Mouse (Mus musculus) erythroblast, embryonic 14.5 days (primary cell): Measurements from ENCODE around the gene Cpm. TPM values are rescaled to one million over a fixed set of nuclear protein-coding genes. Genes with fewer than 3 reads are reported as not detected.

ENCODE experiments used
- H3K27me3 ChIP-seq: 2 replicates; pipeline ENCODE4 v1.6.1; 2012; ENCODE audit warnings: inconsistent platforms; ENCODE audit not compliant: control insufficient read depth
- H3K36me3 ChIP-seq: 2 replicates; pipeline ENCODE4 v1.6.1; 2012; ENCODE audit warnings: mild to moderate bottlenecking, inconsistent platforms; ENCODE audit not compliant: control insufficient read depth
- H3K4me1 ChIP-seq: 2 replicates; pipeline ENCODE4 v1.6.1; 2012; ENCODE audit warnings: inconsistent platforms; ENCODE audit not compliant: control insufficient read depth
- H3K4me3 ChIP-seq: replicated peaks from 2 replicates; pipeline ENCODE3; 2012; ENCODE audit warnings: moderate library complexity, mild to moderate bottlenecking, inconsistent platforms
- H3K9me3 ChIP-seq: 2 replicates; pipeline ENCODE4 v1.6.1; 2012; ENCODE audit warnings: low read length, inconsistent platforms, mixed read lengths; ENCODE audit not compliant: control insufficient read depth
- GATA1 ChIP-seq: IDR thresholded peaks from 2 replicates; pipeline ENCODE4 v1.6.1; 2012; ENCODE audit warnings: low read length, inconsistent platforms, mixed read lengths
- TAL1 ChIP-seq: IDR thresholded peaks from 3 replicates; pipeline ENCODE4 v1.6.1; 2012; ENCODE audit warnings: low read length, inconsistent platforms, mixed read lengths
- polyA plus RNA-seq: library from polyadenylated mRNA; stranded (reverse); fragments of >175 nt; gene quantifications from 2 replicates; pipeline ENCODE4 v1.2.3, GENCODE M21; 2012

Gene Cpm
- polyA plus RNA-seq, 1 experiment: not detected

DNA sequence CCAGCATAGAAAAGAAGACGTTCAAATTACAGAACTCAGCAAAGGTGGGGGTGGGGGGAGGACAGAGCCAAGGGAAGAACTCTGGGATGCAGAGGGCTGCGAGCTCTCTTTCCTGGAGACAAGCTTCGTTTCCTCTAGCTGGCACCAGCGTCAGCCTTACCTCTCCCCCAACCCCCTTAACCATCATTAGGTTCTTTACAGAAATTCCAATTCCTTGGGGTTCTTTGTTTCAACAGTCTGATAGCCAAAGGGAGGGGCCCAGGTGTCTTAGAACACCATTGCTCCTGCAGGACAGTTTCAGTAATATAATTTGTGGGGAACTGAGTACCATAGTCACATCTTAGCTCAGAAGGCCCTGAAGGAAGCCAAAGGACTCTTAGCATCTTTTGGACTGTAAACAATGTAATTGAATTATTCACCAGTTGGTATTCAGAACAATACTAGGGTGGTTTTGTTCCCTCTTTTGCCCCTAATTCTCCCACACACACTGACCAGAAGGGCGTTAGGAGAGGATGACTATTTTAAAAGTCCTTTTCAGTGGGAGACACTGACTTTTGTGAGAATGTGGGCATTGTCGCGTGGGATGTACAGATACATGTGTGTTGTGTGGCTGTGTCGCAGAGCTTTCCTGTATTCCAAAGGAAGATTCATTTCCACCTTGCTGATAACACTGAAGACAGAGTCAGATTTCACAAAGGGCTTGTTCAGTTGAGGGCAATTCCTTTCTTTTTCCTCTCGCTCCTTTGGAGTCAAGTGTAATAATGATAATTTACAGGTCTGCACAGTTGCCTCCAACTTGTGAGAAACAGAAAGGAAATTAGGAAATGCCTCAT lies 8.7 kb downstream of the Cpm start:
- H3K9me3 ChIP-seq: no peaks in the 10 kb centered on the region
- H3K36me3 ChIP-seq: no peaks in the 10 kb centered on the region; the same call in 1 of the 2 replicates
- H3K4me3 ChIP-seq: no peak overlapping the region
- H3K27me3 ChIP-seq: no peaks in the 10 kb centered on the region
- no peak for TF ChIP-seq TAL1
- no peak for TF ChIP-seq GATA1
- peaks cover 3% of the 10 kb centered on the region; the same call in 1 of the 2 replicates for H3K4me1 ChIP-seq

DNA sequence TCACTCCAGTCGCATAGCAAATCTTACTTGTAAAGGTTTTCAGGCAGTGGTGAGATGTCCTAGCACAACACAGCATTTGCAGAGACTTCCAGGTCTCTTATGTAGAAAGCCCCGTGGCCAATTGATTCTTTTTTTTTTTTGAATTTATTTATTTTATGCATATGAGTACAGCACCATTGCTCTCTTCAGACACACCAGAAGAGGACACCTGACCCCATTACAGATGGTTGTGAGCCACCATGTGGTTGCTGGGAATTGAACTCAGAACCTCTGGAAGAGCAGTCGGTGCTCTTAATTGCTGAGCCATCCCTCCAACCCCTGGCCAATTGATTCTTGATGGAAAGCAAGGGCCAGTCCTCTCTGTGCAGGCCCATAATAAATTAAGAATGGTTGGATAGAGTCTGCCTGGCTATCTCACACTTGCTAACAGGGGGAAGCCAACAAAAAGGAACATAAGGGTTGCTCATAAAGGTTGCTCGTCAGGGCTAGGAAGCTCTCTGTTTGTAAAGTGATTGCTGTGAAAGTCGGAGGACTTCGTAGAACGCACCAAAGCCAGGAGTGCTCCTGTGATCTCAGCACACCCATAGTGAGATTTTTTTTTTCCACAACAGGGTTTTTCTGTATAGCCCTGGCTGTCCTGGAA lies 9.4 kb downstream of the Cpm start:
- Histone ChIP-seq H3K4me3 (no peak overlapping the region), H3K4me1 (peaks cover 3% of the 10 kb centered on the region; the same call in 1 of the 2 replicates), H3K9me3 (no peaks in the 10 kb centered on the region), H3K27me3 (no peaks in the 10 kb centered on the region), H3K36me3 (no peaks in the 10 kb centered on the region; the same call in 1 of the 2 replicates)
- TF ChIP-seq TAL1: no peak
- no peak for TF ChIP-seq GATA1

DNA sequence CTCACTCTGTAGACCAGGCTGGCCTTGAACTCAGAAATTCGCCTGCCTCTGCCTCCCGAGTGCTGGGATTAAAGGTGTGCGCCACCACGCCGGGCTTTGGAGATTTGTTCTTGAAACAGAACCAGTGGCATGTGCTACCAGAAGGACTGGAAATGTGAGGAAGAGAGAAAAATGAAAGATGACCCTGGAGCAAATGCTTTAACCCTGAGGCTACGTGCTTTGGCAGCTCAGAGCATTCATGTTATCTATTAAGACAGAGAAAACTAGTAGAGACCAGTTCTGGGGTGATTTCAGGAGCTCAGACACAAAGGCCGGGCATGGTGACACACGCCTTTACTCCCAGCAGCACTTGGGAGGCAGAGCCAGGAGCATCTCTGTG lies 9.9 kb downstream of the Cpm start:
- Histone ChIP-seq H3K4me1 (peaks cover 3% of the 10 kb centered on the region; the same call in 1 of the 2 replicates), H3K36me3 (no peaks in the 10 kb centered on the region; the same call in 1 of the 2 replicates)
- TF ChIP-seq GATA1: no peak
- TF ChIP-seq TAL1: no peak

DNA sequence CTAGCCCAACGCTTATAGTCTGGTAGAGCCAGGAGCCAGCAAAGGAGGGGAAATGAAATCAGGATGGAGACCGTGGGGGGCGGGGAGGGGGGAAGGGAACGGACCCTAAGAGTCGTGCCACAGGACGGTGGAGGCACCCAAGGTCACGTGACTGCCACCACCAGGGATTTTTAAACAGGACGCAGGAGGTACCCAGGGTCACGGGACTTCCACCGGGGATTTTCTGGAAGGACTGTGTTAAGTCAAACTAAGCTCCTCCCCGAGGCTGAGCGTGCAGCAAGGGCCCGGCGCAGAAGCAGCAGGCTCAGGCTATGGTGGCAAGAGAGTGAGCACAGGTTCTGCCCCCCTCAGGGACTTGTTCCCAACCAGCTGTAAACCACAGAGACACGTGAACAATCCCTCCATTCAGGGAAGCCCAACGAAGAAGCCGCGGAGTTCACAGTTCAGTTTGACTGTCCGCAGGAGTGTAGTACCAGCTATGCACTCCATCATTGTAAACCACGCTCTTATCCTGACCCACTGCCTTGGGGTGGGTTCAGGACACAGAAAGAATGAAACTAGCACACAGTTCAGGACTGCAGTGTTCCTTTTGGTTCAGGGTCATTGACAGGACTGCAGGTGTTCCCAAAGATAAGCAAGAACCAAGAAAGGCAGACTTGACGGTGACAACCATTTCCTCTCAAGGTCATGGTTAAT lies 10.7 kb downstream of the Cpm start:
- TF ChIP-seq TAL1 (no peak), GATA1 (no peak)
- Histone ChIP-seq H3K4me3 (no peak overlapping the region), H3K27me3 (no peaks in the 10 kb centered on the region), H3K4me1 (peaks cover 3% of the 10 kb centered on the region; the same call in 1 of the 2 replicates), H3K36me3 (no peaks in the 10 kb centered on the region; the same call in 1 of the 2 replicates), H3K9me3 (no peaks in the 10 kb centered on the region)

More for the DNA sequence above, 9.9 kb downstream of the Cpm start:
- Histone ChIP-seq H3K4me3 (no peak overlapping the region), H3K9me3 (no peaks in the 10 kb centered on the region), H3K27me3 (no peaks in the 10 kb centered on the region)

- TF ChIP-seq TAL1: no peak
- H3K27me3 ChIP-seq: no peaks in the 10 kb centered on the region
- no peaks in the 10 kb centered on the region for H3K9me3 ChIP-seq
- no peak overlapping the region for H3K4me3 ChIP-seq
- H3K4me1 ChIP-seq: peaks cover 3% of the 10 kb centered on the region; the same call in 1 of the 2 replicates
- no peaks in the 10 kb centered on the region; the same call in 1 of the 2 replicates for H3K36me3 ChIP-seq
These were observed 11.3 kb downstream of the Cpm start for GRCm38 (mm10) chr10:117640595-117641078.

- TF ChIP-seq GATA1 (no peak), TAL1 (no peak)
- no peaks in the 10 kb centered on the region for H3K27me3 ChIP-seq
These were observed 12.3 kb downstream of the Cpm start for GRCm38 (mm10) chr10:117641400-117642200.

GRCm38 (mm10) chr10:117642201-117642450 lies 12.8 kb downstream of the Cpm start:
- no peaks in the 10 kb centered on the region for H3K27me3 ChIP-seq
- TF ChIP-seq GATA1 (no peak), TAL1 (no peak)
- H3K36me3 ChIP-seq: no peaks in the 10 kb centered on the region; the same call in 1 of the 2 replicates
- H3K4me3 ChIP-seq: no peak overlapping the region
- H3K4me1 ChIP-seq: peaks cover 3% of the 10 kb centered on the region; the same call in 1 of the 2 replicates
- no peaks in the 10 kb centered on the region for H3K9me3 ChIP-seq

More at GRCm38 (mm10) chr10:117641400-117642200, 12.3 kb downstream of the Cpm start:
- no peaks in the 10 kb centered on the region; the same call in 1 of the 2 replicates for H3K36me3 ChIP-seq
- no peaks in the 10 kb centered on the region for H3K9me3 ChIP-seq
- H3K4me3 ChIP-seq: no peak overlapping the region
- peaks cover 3% of the 10 kb centered on the region; the same call in 1 of the 2 replicates for H3K4me1 ChIP-seq

GRCm38 (mm10) chr10:117642491-117643262 lies 13.4 kb downstream of the Cpm start:
- no peaks in the 10 kb centered on the region for H3K36me3 ChIP-seq
- TF ChIP-seq TAL1 (no peak), GATA1 (no peak)
- peaks cover 3% of the 10 kb centered on the region; the same call in 1 of the 2 replicates for H3K4me1 ChIP-seq
- H3K9me3 ChIP-seq: no peaks in the 10 kb centered on the region
- no peaks in the 10 kb centered on the region for H3K27me3 ChIP-seq
- H3K4me3 ChIP-seq: no peak overlapping the region
